Mouse (Mus musculus) bone marrow macrophage, adult 2 months (primary cell): Measurements from ENCODE around the gene Grin2c.

ENCODE experiments used
- CTCF ChIP-seq: IDR thresholded peaks from 2 replicates; pipeline ENCODE4 v1.5.1; 2012; ENCODE audit warnings: low read depth, mild to moderate bottlenecking, low read length, moderate library complexity
- POLR2A ChIP-seq: IDR thresholded peaks from 2 replicates; pipeline ENCODE4 v1.6.1; 2012; ENCODE audit warnings: mild to moderate bottlenecking, low read depth, low read length, borderline replicate concordance

DNA sequence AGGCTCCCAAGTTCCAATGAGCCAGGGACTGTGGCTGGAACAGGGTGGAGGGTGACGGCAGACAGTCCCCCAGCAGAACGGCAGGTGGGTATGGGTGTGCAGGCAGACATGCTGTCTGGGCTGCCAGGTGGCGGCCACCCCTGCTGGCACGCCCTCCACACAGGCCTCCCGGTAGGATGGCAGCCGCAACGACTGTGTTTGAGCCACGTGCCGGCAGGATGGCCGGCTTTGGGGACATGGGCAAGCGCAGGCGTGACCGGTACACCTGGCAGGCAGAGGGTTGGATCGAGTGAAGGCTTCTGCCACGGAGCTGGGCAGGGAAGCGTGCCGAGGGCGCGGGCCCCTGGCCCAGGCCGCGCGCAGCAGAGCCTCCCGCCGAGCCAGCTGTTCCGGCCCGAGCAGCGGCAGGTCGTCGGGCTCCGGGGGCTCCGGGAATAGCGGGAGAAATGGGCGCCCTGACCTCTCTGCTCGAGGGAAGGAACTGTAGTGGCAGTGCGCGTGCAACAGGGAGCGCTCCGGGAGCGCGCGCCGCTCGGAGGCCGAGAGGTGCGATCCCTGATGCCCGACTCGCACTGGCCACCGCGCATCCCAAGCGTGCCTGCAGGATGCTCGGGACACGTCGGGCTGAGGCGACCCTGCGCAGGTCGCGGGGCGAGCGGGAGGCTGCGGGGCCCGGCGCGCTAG lies 17.2 kb downstream of the Grin2c start:
- no peak for TF ChIP-seq CTCF
- TF ChIP-seq POLR2A: no peak
